Comparison of ENCODE assay signal across 9 mouse cellular contexts in the genomic region with DNA sequence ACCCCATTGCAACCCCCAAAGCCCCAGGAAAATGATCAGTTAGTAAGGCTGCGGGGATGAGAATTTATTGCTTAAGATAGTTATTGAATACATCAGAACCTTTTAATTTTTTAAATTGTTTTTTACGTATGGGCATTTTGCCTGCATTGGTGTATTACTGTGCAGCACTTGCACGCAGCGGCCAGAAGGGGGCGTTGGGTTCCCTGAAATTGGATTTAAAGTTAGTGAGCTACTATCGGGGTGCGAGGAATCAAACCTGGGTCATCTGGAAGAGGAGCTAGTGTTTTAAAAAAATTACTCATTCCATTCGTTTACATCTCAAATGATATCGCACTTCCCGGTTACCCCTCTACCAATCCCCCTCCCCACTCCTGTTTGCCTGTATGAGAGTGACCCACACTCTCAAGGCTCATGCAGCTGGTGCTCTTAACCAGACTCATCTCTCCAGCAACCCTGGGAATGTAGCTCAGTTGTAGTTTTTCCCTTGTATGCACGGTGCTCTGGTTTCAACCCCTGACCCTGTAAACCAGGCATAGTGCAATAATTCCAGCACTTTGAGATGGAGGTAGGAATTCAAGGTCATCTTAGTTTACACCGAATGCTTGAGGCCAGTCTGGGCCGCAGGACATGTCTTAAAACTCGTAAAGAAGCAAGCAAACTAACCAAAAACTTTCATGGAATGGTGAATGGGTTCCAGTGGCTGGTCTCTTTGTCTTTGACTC. TPM values are rescaled to one million over a fixed set of nuclear protein-coding genes. Genes with fewer than 3 reads are reported as not detected.
DNase-seq lines count a peak whose midpoint lies in the region; ATAC-seq and TF ChIP-seq lines count a peak whose summit lies in the region.
"Had no signal": no experiment of that assay in that cellular context is flagged by ENCODE, and none has a peak within 500 bp of the region (broad histone marks: within the 10 kb centered on the region; RNA-seq: fewer than 3 reads in every experiment).

No protein-coding gene starts in this region.

- no peak overlapping the region for H3K4me2 ChIP-seq in liver, postnatal 0 days (ENCODE audit: low read depth, low read length)
- H3K4me2 ChIP-seq: embryonic facial prominence, embryonic 15.5 days had no signal

- DNase-seq in CD4-positive, CD25-positive, alpha-beta regulatory T cell, adult 2 months (ENCODE audit: low read depth, low spot score): peak; percentile 63
- DNase-seq in lung, adult 2 months: no peak
- no peak for DNase-seq in lung, postnatal 10 days
- DNase-seq in Patski (ENCODE audit: low read depth, low spot score): no peak
- peak; percentile 53 for DNase-seq in liver, postnatal 0 days
- no peak for DNase-seq in right cerebral cortex, adult 2 months (ENCODE audit: low spot score in 2 of 2)
- DNase-seq in layer of hippocampus, postnatal 36 days: no peak

- peak; percentile 47 for TF ChIP-seq CTCF in lung, adult 2 months (IDR thresholded peaks at IDR 0.05; ENCODE audit: insufficient read depth, low read length)
- peak; percentile 70 for TF ChIP-seq CTCF in Patski (IDR thresholded peaks at IDR 0.05)
- peak; percentile 67 for TF ChIP-seq CTCF in liver, postnatal 0 days (IDR thresholded peaks at IDR 0.05; ENCODE audit: low read depth)

- 63% methylated on average over 14 of the region's 14 CpGs for WGBS in lung, adult 2 months
- 65% methylated on average over 14 of the region's 14 CpGs for WGBS in liver, postnatal 0 days (ENCODE audit: insufficient replicate concordance)

- peak overlapping the region; percentile 41; the same call in 1 of the 2 replicates for H3K27ac ChIP-seq in liver, postnatal 0 days (ENCODE audit: low read depth)
- H3K27ac ChIP-seq: embryonic facial prominence, embryonic 15.5 days had no signal

- no peak overlapping the region for H3K9ac ChIP-seq in liver, postnatal 0 days (replicated peaks)
- H3K9ac ChIP-seq: embryonic facial prominence, embryonic 15.5 days had no signal

- no peaks in the 10 kb centered on the region for H3K9me3 ChIP-seq in liver, postnatal 0 days (ENCODE audit: low read length)
- H3K9me3 ChIP-seq: embryonic facial prominence, embryonic 15.5 days had no signal

- peaks cover 6% of the 10 kb centered on the region for H3K4me1 ChIP-seq in lung, adult 2 months (ENCODE audit: control insufficient read depth, insufficient read depth, low read length)
- peaks cover 5% of the 10 kb centered on the region; the same call in 1 of the 2 replicates for H3K4me1 ChIP-seq in liver, postnatal 0 days (ENCODE audit: insufficient read depth)

- H3K27me3 ChIP-seq in Patski: no peaks in the 10 kb centered on the region
- no peaks in the 10 kb centered on the region for H3K27me3 ChIP-seq in liver, postnatal 0 days (ENCODE audit: insufficient read depth, low read length)
- H3K27me3 ChIP-seq: embryonic facial prominence, embryonic 15.5 days had no signal

- in situ Hi-C loops in Patski (cut with MboI; ENCODE audit: low pct_unique_long_range_greater_than_20kb): no loop called here

- CTCF ChIA-PET in Patski (lab: Charles Lee): interaction anchor here (0.8 to 0.9 kb wide), 2 partner anchors 15 to 38 kb away, joined by 3 read pairs; no protein-coding TSS in a partner anchor

- no peak overlapping the region for H3K4me3 ChIP-seq in lung, adult 2 months (replicated peaks; ENCODE audit: extremely low read depth, low read depth, low read length)
- no peak overlapping the region for H3K4me3 ChIP-seq in liver, postnatal 0 days (ENCODE audit: low read depth, low read length)
- H3K4me3 ChIP-seq: embryonic facial prominence, embryonic 15.5 days had no signal

- no peak for TF ChIP-seq POLR2A in lung, adult 2 months (IDR thresholded peaks at IDR 0.05; ENCODE audit: borderline replicate concordance, extremely low read depth, low read depth, low read length)

- no peak for ATAC-seq in CD4-positive, CD25-positive, alpha-beta regulatory T cell, adult 4 months
- ATAC-seq in Patski: no peak
- ATAC-seq in liver, postnatal 0 days: no peak

- no peak for TF ChIP-seq EP300 in liver, postnatal 0 days (IDR thresholded peaks at IDR 0.05; ENCODE audit: low read depth)

- POLR2A ChIA-PET in Patski (lab: Charles Lee): interaction anchor here (1.1 kb wide), 1 partner anchor 15 kb away, joined by 3 read pairs; no protein-coding TSS in a partner anchor

- H3K36me3 ChIP-seq in liver, postnatal 0 days (replicated peaks; ENCODE audit: insufficient read depth, low read length): no peaks in the 10 kb centered on the region
- H3K36me3 ChIP-seq: embryonic facial prominence, embryonic 15.5 days had no signal

RNA-seq across cellular contexts. Expression of a gene that starts 1.4 kb away (rescaled TPM):
- polyA plus RNA-seq in CD4-positive, CD25-positive, alpha-beta regulatory T cell, adult 4 months (2017; shearing (Covaris generic)): 10 to 100 TPM; 11.7 to 16.1 TPM
- 10.2 and 14.3 TPM in 2 replicates for polyA plus RNA-seq in lung, adult 2 months (2012; rRNA removed)
- 39.4 TPM for polyA plus RNA-seq in Patski (2021)
- polyA plus RNA-seq in liver, postnatal 0 days (2015; fragmentation: Nextera tagmentation; extraction: Ambion mirVana): 5.7 and 6.0 TPM in 2 replicates
- 100 to 1,000 TPM; 114 to 122 TPM for total RNA-seq in layer of hippocampus, postnatal 36 days (2021)

RNA-seq across cellular contexts. Expression of a gene that starts 10.2 kb away (rescaled TPM):
- polyA plus RNA-seq in CD4-positive, CD25-positive, alpha-beta regulatory T cell, adult 4 months (2017; shearing (Covaris generic)): 10 to 100 TPM; 73.1 to 75.3 TPM
- 4.0 and 4.6 TPM in 2 replicates for polyA plus RNA-seq in lung, adult 2 months (2012; rRNA removed)
- polyA plus RNA-seq in Patski (2021): 19.6 TPM
- polyA plus RNA-seq in liver, postnatal 0 days (2015; fragmentation: Nextera tagmentation; extraction: Ambion mirVana): 27.8 and 28.7 TPM in 2 replicates
- 10 to 100 TPM; 12.8 to 12.9 TPM for total RNA-seq in layer of hippocampus, postnatal 36 days (2021)

RNA-seq across cellular contexts. Expression of a gene that starts 34.3 kb away (rescaled TPM):
- polyA plus RNA-seq in CD4-positive, CD25-positive, alpha-beta regulatory T cell, adult 4 months (2017; shearing (Covaris generic)): 100 to 1,000 TPM; 232 to 274 TPM
- 1.7 and 4.2 TPM in 2 replicates for polyA plus RNA-seq in lung, adult 2 months (2012; rRNA removed)
- 226 TPM for polyA plus RNA-seq in Patski (2021)
- 112 and 128 TPM in 2 replicates for polyA plus RNA-seq in liver, postnatal 0 days (2015; fragmentation: Nextera tagmentation; extraction: Ambion mirVana)
- total RNA-seq in layer of hippocampus, postnatal 36 days (2021): 100 to 1,000 TPM; 137 to 144 TPM

Comparison
In these comparisons a context has a peak if more than half of its experiments do, and no peak if none do; other contexts are left out.
1. DNase-seq: peak in CD4-positive, CD25-positive, alpha-beta regulatory T cell, adult 2 months (single experiment) and liver, postnatal 0 days (single experiment); none in lung, adult 2 months (single experiment), lung, postnatal 10 days (single experiment), Patski (single experiment), right cerebral cortex, adult 2 months (0 of 2) and layer of hippocampus, postnatal 36 days (0 of 2).
2. RNA of a gene that starts 34.3 kb away (polyA plus RNA-seq): 232 to 274 TPM in CD4-positive, CD25-positive, alpha-beta regulatory T cell, adult 4 months, 226 TPM in Patski (single experiment) and 112 to 128 TPM in liver, postnatal 0 days; 1.7 to 4.2 TPM in lung, adult 2 months; every median in the first group is over 10 times any median in the second.
3. Peak in every context shown above with its lines, with median percentiles within 50 percentile points of each other: CTCF ChIP-seq.